Mouse (Mus musculus): Measurements from ENCODE around the gene Clic1.
A peak's percentile ranks its signal among the peaks of the same experiment; 100 is the strongest.

The Clic1 gene

GRCm38 (mm10) chr17:35045807-35046680 is 3.7 kb upstream of the Clic1 start:
- DNase-seq, result no peak

- peak; percentile 99 for DNase-seq
Measured at GRCm38 (mm10) chr17:35046681-35047455, 2.9 kb upstream of the Clic1 start, which contains the start of gene Msh5. Msh5 (minus strand) TSS chr17:35046745.

- peak; percentile 41 for DNase-seq
Measured at GRCm38 (mm10) chr17:35047688-35048087, 2.1 kb upstream of the Clic1 start.

DNA sequence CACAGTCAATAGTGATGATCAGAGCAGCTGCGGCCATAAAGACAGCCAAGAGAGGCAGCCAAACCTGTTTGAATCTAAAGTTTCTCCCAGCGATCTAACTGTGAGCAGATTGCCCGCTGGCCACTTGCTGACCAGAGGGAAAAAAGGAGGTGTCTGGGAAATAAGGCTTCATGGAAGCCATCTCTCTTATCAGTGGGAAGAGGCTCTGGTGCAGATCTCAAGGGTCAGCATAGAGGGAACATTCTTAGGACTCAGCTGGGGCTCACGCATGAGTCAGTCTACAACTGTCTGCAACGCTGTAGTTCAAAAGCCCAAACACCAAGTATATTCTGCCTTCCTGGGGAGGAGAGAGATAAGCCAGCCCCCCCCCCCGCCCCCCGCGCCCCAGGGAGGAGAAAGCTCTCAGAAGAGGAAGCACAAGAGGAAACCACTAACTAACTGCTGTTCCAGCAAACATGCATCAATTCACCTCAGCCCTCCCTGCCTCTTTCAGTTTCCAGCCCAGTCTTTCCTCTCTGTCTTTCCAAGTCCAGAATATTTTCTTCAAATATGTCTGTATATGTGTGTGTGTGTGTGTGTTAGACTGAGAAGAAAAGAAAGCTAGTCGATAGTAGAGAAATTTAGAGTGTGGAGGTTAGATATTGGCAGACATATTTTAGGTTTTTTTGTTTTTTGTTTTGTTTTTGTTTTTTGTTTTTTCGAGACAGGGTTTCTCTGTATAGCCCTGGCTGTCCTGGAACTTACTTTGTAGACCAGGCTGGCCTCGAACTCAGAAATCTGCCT is 1.4 kb upstream of the Clic1 start:
- DNase-seq, result peak; percentile 43

DNA sequence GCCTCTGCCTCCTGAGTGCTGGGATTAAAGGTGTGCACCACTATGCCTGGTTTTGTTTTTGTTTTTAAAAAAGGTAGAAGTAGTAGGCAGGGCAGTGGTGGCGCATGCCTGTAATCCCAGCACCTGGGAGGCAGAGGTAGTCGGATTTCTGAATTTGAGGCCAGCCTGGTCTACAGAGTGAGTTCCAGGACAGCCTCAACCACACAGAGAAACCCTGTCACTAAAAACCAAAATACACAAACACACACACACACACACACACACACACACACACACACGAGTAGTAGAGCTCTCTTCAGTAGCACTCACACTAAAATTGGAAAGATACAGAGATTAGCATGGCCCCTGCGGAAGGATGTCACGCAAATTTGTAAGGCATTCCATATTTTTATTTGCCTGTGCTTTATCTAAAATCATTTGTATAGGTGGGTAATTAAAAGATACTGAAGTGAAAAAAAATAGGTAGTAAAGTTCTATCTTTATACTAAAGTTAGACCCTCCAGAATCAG is 780 bp upstream of the Clic1 start:
- no peak for DNase-seq

DNA sequence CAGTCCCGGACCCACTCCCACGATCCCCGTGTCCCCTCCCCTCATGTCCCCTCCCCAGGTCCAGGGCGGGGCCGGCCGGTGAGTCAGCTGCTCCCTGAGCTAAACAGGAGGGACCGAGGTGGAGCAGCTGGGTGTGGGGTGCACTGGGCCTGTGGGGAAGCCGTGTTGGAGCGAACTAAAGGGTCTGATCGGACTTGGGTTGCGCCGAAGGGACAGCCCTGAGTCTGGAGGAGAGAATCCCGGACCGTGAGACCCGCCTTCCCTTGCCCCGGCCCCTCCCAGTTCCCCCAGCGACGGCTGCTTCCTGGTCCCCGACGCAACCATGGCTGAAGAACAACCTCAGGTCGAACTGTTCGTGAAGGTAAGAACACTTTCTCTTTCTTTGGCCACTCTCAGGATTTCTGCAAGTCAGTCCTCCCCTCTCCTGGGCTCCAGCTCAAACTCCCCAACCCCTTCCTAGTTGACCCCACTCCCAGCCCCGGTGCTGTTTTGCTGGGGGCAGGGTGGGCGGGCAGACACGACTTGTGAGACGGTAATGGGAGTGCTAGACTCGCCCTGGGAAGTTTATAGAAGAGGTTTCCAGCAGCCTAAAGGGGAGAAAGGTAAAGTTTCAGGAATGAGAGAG is 472 bp downstream of the Clic1 start:
- peak; percentile 90 for DNase-seq

- DNase-seq, result peak; percentile 86
Measured at GRCm38 (mm10) chr17:35051156-35052086, 1.7 kb downstream of the Clic1 start.

DNA sequence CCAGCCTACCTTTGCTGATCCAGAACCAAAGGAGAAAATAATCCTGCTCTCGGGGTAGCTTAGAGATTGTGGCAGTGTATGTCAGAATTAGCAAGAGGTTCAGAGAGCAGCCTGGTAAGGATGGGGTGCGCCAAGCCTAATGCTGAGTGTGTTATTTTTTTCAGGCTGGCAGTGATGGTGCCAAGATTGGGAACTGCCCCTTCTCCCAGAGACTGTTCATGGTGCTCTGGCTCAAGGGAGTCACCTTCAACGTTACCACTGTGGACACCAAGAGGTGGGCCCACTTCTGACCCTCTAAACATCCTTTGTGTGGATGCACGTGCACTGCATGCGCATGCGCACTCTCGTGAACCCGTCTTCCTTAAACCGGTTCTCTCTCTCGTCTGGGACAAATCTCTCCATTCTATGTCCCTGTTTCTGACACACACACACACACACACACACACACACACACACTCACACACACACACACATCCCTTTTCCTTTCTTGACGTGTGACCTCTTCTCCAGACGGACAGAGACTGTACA is 2.6 kb downstream of the Clic1 start:
- no peak for DNase-seq

DNA sequence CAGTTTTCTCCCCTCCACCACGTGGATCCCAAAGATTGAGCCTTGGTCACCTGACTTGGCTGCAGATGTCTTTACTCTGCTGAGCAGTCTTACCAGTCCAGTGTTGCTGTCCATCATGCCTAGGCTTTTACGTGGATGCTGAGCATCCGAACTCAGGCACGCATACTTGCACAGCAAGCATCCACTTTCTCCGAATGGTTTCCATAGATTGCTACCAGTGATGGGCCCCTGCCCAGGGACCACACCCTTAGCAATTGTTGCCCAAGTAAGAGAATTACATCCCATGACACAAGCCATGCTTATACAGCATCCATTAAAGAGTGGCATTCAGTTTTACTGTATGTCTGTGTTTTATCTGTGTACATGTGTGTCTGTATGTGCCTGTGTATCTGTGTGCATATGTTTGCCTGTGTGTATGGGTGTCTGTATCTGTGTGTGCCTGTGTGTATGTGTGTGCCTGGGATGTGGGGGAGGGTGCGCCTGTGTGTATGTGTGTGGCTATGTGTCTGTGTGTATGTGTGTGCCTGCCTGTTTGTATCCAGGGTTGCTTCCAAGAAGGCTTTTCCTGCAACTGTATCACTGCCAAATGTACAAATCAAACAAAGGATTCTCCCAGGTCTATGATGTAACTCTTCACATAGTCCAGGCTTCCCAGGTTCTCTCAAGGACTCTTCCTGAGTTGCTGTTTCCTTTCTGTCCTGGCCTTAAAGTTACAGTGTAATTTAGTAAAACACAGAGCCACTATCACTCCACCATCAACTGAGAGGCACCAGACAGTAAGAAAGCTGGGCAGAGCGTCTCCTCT is 6.1 kb downstream of the Clic1 start:
- DNase-seq, result peak; percentile 38

GRCm38 (mm10) chr17:35057090-35057489 is 7.3 kb downstream of the Clic1 start:
- no peak for DNase-seq

- peak; percentile 33 for DNase-seq
Measured at GRCm38 (mm10) chr17:35058316-35058715, 8.6 kb downstream of the Clic1 start.

DNA sequence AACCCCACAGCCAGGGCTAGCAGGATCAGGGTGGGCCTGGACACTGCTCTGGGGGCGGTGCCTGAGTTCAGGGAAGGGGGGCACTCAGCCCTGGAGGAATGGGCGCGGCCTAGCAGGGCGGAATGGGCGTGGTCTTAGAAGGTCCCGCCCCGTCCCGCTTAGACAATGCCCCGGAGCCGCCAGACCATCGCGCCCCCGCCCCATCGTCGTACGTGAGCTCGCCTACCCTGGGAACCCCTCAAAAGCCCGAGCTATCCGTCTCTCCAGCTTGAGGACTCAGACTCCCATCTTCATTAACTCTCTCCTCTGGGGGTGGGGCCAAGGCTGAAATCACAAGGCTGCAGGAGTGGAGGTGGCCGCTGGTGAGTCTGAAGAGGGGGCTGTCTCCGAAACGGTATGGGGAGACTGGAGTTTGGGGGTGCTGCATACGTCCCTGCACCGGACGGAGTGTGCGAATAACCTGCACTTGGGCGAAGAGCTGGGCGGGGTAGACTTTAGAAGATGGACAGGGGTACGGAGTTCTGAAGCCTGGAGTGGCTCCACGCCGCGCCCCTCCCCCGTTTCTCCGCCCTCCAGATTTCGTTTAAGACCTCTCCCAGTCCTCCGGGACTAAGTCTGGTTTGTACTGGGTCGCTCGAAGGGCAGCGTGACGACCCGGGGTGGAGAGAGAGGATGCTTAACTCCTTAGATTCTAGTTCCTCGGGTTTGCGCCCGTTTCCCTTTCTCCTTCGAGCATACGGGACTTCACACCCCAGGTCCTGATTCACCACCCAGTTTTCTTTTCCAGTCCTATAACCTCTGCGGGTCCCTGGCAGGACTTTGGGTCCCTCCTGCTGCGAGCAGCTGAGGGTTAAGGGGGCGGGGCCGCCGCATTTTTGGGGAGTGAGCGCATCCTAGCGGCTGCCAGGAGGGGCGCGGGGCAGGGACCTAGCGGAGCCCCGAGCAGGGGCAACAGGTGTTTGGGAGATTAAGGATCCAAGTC is 9.4 kb downstream of the Clic1 start, which contains the start of gene Ddah2:
Gene Ddah2 (plus strand): TSS at position 125 of the 982 bp plus-strand sequence.
- DNase-seq, result peak; percentile 98

- peak; percentile 43 for DNase-seq
Measured at GRCm38 (mm10) chr17:35060071-35060470, 10.3 kb downstream of the Clic1 start.

GRCm38 (mm10) chr17:35060737-35061297 is 11.1 kb downstream of the Clic1 start:
- peak; percentile 65 for DNase-seq

DNA sequence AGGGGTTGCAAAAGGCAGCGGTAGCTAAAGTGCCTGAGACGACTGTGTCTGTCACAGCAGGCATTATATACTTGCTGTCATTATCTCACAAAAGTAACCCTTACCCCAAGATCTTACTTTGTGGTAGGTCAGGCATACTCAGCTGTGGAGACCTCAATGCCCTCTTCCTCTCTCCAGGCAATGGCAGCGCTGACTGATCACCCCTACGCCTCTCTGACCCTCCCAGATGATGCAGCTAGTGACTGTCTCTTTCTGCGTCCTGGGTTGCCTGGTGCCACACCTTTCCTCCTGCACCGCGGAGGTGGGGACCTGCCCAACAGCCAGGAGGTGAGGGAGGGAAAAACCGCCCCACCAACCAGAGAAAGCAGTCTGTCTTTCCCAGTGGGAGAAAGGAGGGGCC is 11.5 kb downstream of the Clic1 start:
- no peak for DNase-seq

GRCm38 (mm10) chr17:35063466-35063865 is 13.7 kb downstream of the Clic1 start:
- peak; percentile 36 for DNase-seq

DNA sequence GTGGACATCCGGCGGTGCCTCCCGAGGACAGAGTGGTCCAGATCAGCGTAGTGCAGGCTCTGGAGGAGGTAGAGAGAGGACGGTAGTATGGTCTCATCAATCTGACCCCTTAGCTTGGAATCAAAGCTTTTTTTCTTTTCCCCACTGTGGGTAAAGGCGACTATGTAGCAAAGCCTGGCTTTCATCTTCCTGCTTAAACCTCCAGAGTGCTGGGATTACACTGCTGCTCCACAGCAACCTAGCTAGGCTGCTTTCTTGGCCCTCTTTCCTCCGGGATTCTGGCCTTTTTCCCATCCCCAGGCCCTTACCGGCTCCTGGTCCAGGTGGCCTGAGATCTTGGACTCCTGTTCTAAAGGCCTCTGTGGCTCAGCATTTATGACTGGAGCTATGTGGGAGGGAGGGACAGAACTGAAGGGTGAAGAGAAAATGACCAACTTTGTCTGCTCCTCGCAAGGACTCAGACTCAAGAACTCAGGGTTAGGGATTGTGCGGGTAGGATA is 14.7 kb downstream of the Clic1 start:
- peak; percentile 33 for DNase-seq

All from kidney, postnatal 10 days (tissue).